Mouse (Mus musculus): ENCODE results near the gene Asb17.

Gene Asb17

GRCm38 (mm10) chr3:153889188-153889781 lies 45.3 kb downstream of the Asb17 start:
- no peak for DNase-seq (ENCODE audit: low read depth, low spot score)

GRCm38 (mm10) chr3:153895454-153895853 lies 51.4 kb downstream of the Asb17 start:
- DNase-seq (ENCODE audit: low read depth, low spot score), result peak; percentile 72

- peak; percentile 49 for DNase-seq (ENCODE audit: low read depth, low spot score)
Measured at GRCm38 (mm10) chr3:153897216-153897615, 53.2 kb downstream of the Asb17 start.

GRCm38 (mm10) chr3:153901904-153902303 lies 57.9 kb downstream of the Asb17 start:
- no peak for DNase-seq (ENCODE audit: low read depth, low spot score)

GRCm38 (mm10) chr3:153902595-153902994 lies 58.6 kb downstream of the Asb17 start:
- no peak for DNase-seq (ENCODE audit: low read depth, low spot score)

- peak; percentile 20 for DNase-seq (ENCODE audit: low read depth, low spot score)
Measured at GRCm38 (mm10) chr3:153904586-153904985, 60.6 kb downstream of the Asb17 start.
